Mouse (Mus musculus) neural tube, embryonic 14.5 days (tissue): ENCODE results near the gene Krtap28-10. TPM values are rescaled to one million over a fixed set of nuclear protein-coding genes. Genes with fewer than 3 reads are reported as not detected.
"Not testable (repeated sequence)": the region's sequence is repeated elsewhere in the genome, so short reads cannot be mapped to it uniquely, and the experiment has no call there.

Source experiments
- ATAC-seq: fragments of 200-750 bp; cut with Nextera tagmentation; 2 replicates; pipeline ENCODE4 v1.8.0; 2017; ENCODE audit warnings: low read depth, mild to moderate bottlenecking, moderate TSS enrichment, moderate library complexity
- H3K27ac ChIP-seq: fragments of 300-500 bp; sonication (generic); 2 replicates; pipeline ENCODE4 v1.5.1; 2014; ENCODE audit warnings: low read depth, mild to moderate bottlenecking, control low read depth, low read length, moderate library complexity, mixed read lengths
- H3K27me3 ChIP-seq: fragments of 300-500 bp; sonication (generic); 2 replicates; pipeline ENCODE4 v1.6.1; 2014; ENCODE audit warnings: low read length; ENCODE audit not compliant: control insufficient read depth, insufficient read depth
- H3K36me3 ChIP-seq: fragments of 300-500 bp; sonication (generic); 2 replicates; pipeline ENCODE4 v1.6.1; 2014; ENCODE audit warnings: low read length, mixed read lengths; ENCODE audit not compliant: control insufficient read depth, insufficient read depth
- H3K4me1 ChIP-seq: fragments of 300-500 bp; sonication (generic); 2 replicates; pipeline ENCODE4 v1.6.1; 2014; ENCODE audit warnings: low read length; ENCODE audit not compliant: control insufficient read depth, insufficient read depth
- H3K4me2 ChIP-seq: fragments of 300-500 bp; sonication (generic); 2 replicates; pipeline ENCODE4 v1.6.1; 2014; ENCODE audit warnings: mild to moderate bottlenecking, low read depth, low read length, control low read depth
- H3K4me3 ChIP-seq: fragments of 300-500 bp; sonication (generic); 2 replicates; pipeline ENCODE4 v1.5.1; 2014; ENCODE audit warnings: low read depth, low read length, control low read depth, mixed read lengths
- H3K9ac ChIP-seq: fragments of 300-500 bp; sonication (generic); replicated peaks from 2 replicates; pipeline ENCODE4 v1.6.1; 2014; ENCODE audit warnings: low read depth, mild to moderate bottlenecking, control low read depth, low read length, mixed read lengths
- H3K9me3 ChIP-seq: fragments of 300-500 bp; sonication (generic); 2 replicates; pipeline ENCODE4 v1.6.1; 2016; ENCODE audit warnings: low read length; ENCODE audit not compliant: control insufficient read depth
- WGBS: fragments of 180-500 bp; shearing (Covaris S2); extraction: QIAGEN DNeasy Blood & Tissue Kit; methylation state at CpG from one replicate; pipeline ENCODE4 v1.1.7; 2014; 5-methylcytosine and 5-hydroxymethylcytosine counted together
- polyA plus RNA-seq: library from polyadenylated mRNA; unstranded; fragments of >200 nt; fragmentation: Nextera tagmentation; extraction: Ambion mirVana; gene quantifications from 2 replicates; pipeline ENCODE4 v1.2.1, GENCODE M21; 2014

The Krtap28-10 gene
- polyA plus RNA-seq, 1 experiment from 2014 or later, result not detected

DNA sequence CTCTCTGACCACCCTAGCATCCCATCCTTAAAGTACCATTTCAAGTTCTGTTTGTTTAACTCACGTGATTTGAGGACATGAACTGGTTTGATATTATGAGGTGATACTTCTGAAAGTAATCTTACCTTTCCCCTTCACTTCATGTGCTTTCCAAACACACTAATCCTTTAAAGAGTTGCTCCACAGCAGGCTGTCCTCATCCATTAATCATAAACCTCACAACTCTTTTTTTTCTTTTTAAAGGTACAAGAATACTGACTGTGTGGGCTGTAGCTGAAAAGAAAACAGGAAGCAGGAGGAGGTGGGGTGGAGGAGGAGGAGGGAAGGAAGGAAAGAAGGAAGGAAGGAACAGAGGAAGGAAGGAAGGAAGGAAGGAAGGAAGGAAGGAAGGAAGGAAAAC lies 10.3 kb downstream of the Krtap28-10 start:
- H3K9me3 ChIP-seq, result no peaks in the 10 kb centered on the region
- H3K4me3 ChIP-seq, result no peak overlapping the region
- no peak overlapping the region for H3K9ac ChIP-seq
- WGBS, result 61% methylated on average over 1 of the region's 1 CpGs
- no peak overlapping the region for H3K4me2 ChIP-seq
- no peaks in the 10 kb centered on the region for H3K27me3 ChIP-seq
- H3K27ac ChIP-seq, result no peak overlapping the region
- H3K4me1 ChIP-seq, result no peaks in the 10 kb centered on the region
- no peak for ATAC-seq
- no peaks in the 10 kb centered on the region for H3K36me3 ChIP-seq

DNA sequence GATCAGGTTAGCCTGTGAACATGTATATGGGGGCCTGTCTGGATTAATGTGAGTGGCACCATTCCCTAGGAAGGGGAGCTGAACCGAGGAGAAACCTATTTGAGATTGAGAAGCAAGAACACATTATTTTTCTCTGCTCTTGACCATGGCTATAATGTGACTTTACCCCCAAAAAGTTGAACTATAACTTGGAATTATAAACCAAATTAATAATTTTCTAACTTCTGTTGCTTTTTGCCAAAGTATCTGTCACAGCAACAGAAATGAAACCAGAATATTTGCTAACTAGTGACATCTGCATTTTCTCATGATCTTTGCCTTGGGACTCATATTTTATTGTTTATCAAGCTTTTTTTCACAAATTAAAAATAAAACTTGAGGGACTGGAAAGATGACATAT lies 25.7 kb downstream of the Krtap28-10 start:
- Histone ChIP-seq H3K27me3 (no peaks in the 10 kb centered on the region), H3K9ac (no peak overlapping the region), H3K4me3 (no peak overlapping the region), H3K36me3 (no peaks in the 10 kb centered on the region), H3K9me3 (no peaks in the 10 kb centered on the region), H3K4me1 (no peaks in the 10 kb centered on the region), H3K27ac (no peak overlapping the region), H3K4me2 (no peak overlapping the region)
- ATAC-seq, result no peak
- 77% methylated on average over 1 of the region's 1 CpGs for WGBS

DNA sequence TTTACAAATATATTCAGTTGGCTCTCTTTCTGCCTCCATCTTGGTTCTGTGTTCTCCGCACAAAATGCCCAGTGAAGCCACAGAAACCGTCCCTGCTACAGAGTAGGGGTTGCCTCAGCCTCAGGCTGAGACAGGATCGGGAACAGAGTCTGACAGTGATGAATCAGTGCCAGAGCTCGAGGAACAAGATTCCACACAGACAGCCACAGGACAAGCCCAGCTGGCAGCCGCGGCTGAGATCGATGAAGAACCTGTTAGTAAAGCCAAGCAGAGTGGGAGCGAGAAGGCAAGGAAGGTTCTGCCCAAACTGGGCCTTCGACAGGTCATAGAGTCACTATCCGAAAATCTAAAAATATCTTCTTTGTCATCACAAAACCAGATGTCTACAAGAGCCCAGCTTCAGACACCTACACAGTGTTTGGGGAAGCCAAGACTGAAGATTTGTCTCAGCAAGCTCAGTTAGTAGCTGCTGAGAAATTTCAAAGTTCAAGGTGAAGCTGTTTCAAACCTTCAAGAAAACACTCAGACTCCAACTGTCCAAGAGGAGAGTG lies 26.9 kb downstream of the Krtap28-10 start:
- H3K4me3 ChIP-seq, result no peak overlapping the region
- no peak for ATAC-seq
- no peaks in the 10 kb centered on the region for H3K9me3 ChIP-seq
- no peaks in the 10 kb centered on the region for H3K27me3 ChIP-seq
- H3K4me1 ChIP-seq, result no peaks in the 10 kb centered on the region
- no peaks in the 10 kb centered on the region for H3K36me3 ChIP-seq
- no peak overlapping the region for H3K4me2 ChIP-seq
- WGBS, result 89% methylated on average over 10 of the region's 10 CpGs
- H3K27ac ChIP-seq, result no peak overlapping the region
- no peak overlapping the region for H3K9ac ChIP-seq

DNA sequence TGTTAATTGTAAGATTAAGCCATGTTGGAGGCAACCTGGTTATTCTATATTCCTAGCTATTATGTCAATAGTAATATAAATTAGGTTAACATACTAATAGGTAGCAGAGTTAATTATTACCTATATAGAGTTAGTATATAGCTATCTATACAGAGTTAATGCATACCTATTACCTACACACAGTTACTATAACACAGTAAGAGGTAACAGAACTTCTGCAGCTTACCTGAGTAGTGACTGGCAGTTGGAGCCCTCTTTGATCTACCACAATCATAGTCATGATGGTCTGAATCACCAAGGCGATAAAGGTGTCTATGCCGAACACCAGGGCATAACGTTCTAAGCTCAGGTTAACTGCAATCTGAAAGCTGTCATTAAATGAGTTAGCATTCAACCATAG lies 27.8 kb downstream of the Krtap28-10 start:
- Histone ChIP-seq H3K9ac (no peak overlapping the region), H3K4me1 (no peaks in the 10 kb centered on the region), H3K36me3 (no peaks in the 10 kb centered on the region), H3K4me2 (no peak overlapping the region), H3K4me3 (no peak overlapping the region), H3K27ac (no peak overlapping the region), H3K27me3 (no peaks in the 10 kb centered on the region), H3K9me3 (no peaks in the 10 kb centered on the region)
- WGBS, result 95% methylated on average over 3 of the region's 3 CpGs
- no peak for ATAC-seq

DNA sequence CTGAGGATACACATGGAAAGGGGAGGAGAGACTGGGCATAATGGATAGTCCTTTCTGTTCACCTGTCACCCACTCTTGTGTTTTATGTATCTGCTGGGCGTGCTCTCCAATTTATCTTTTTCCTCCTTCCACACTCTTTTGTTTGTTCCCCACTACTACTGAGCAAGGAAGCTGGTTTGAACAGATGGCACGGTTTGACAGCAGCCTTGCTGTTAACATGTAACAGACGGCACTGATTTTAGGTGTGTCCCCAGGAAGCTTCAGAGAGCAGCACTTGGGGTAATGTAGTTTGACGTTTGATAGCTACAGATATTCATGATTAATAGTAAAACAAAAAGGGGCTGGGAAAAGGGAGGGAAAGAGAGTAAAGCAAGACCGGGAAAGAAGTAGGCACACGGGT lies 34.8 kb downstream of the Krtap28-10 start:
- Histone ChIP-seq H3K4me2 (no peak overlapping the region), H3K4me3 (no peak overlapping the region), H3K36me3 (no peaks in the 10 kb centered on the region), H3K4me1 (no peaks in the 10 kb centered on the region), H3K9me3 (no peaks in the 10 kb centered on the region), H3K9ac (no peak overlapping the region), H3K27me3 (no peaks in the 10 kb centered on the region), H3K27ac (no peak overlapping the region)
- no peak for ATAC-seq
- WGBS, result 60% methylated on average over 6 of the region's 6 CpGs

DNA sequence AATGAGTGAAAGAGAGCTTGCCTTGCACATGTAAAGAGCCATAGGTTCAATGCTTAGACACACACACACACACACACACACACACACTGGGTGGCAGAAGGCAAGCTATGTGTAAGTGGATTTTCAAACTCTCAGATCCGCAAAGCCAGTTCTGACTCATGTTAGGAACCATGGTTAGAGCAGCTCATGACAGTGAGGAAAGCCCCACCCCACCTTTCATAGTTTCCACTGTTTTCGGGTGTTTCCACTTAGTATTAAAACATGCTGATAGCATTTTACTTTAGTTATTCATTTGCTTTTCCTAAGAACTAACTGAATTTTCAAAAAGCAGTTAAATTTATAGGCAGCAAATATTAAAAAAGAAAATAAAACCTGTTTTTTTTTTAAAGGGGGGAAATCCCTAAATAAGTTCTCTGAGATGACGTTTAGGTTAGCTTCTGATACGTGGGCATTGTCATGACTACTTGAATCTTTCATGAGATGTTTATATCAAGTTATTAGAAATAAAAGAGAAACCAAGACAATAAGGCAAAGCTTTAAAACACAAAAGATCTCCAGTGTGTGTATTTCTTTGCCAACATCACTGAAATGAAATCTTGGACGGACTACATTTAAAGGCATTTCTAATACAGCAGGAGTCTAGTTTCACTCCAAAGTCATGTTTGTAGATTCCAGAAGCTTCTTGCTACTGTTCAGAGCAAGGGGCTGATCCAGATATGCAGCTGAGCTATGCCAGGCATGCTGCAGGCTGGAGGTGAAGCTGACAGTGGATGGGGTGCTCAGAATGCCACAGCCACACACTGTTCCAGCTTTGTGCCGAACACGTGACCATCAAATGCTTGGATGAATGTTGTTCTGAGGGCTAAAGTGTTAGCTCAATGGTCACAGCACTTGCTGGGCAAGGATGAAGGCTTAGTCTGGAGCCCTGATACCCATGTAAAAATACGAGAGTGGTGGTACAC lies 35.8 kb downstream of the Krtap28-10 start:
- Histone ChIP-seq H3K27ac (no peak overlapping the region), H3K4me2 (no peak overlapping the region), H3K9me3 (no peaks in the 10 kb centered on the region), H3K4me3 (no peak overlapping the region), H3K27me3 (no peaks in the 10 kb centered on the region), H3K4me1 (no peaks in the 10 kb centered on the region), H3K9ac (no peak overlapping the region), H3K36me3 (no peaks in the 10 kb centered on the region)
- 90% methylated on average over 8 of the region's 8 CpGs for WGBS
- ATAC-seq, result no peak

DNA sequence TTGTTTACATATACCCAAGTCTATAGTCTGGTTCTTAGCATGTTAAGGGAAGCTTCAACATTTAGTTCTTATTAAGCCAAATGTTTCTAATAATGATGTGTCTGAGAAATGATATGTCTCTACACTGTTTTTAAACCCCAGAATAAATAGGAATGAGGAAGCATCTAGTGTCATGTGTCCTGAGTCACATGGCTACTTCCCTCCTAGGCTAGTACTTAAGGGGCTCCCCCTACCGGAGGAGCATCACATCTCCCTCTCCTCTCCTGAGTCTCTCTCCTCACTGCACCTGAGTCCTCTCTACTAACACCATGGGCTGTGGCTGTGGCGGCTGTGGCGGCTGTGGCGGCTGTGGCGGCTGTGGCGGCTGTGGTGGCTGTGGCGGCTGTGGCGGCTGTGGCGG lies 42.0 kb downstream of the Krtap28-10 start, which contains the start of gene Gm47959:
Gene Gm47959, plus strand, starts transcription at position 243 of the 400 bp plus-strand sequence.
- H3K27me3 ChIP-seq, H3K27ac ChIP-seq, H3K4me3 ChIP-seq: not testable (repeated sequence)

DNA sequence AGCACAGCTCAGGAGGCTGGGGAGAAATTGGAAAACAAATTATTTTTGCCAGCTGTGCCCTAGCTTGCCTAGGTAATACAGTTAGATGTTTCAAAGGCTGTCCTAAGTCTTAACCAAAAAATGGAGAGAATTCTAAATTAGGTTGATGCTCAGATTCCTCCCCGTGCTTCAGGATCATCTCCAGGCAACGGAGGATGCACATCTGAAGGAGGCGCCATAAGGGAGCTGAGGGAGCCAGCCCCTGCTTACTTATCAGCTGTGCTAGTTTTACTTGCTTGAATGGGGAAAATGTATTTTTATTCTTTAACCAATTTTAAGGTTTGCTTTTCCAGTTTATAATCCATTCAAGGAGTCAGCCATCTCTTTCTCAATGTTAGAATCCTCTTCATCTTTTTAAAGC lies 48.3 kb downstream of the Krtap28-10 start:
- Histone ChIP-seq H3K4me2 (no peak overlapping the region), H3K9me3 (no peaks in the 10 kb centered on the region), H3K4me3 (no peak overlapping the region), H3K27ac (no peak overlapping the region), H3K36me3 (no peaks in the 10 kb centered on the region), H3K27me3 (no peaks in the 10 kb centered on the region), H3K4me1 (no peaks in the 10 kb centered on the region), H3K9ac (no peak overlapping the region)
- no peak for ATAC-seq
- WGBS, result 91% methylated on average over 3 of the region's 3 CpGs

More for the DNA sequence above, 42.0 kb downstream of the Krtap28-10 start, which contains the start of gene Gm47959:
- H3K4me1 ChIP-seq, H3K9ac ChIP-seq, H3K9me3 ChIP-seq, H3K36me3 ChIP-seq, ATAC-seq, H3K4me2 ChIP-seq: not testable (repeated sequence)
- WGBS, result 96% methylated on average over 5 of the region's 9 CpGs

DNA sequence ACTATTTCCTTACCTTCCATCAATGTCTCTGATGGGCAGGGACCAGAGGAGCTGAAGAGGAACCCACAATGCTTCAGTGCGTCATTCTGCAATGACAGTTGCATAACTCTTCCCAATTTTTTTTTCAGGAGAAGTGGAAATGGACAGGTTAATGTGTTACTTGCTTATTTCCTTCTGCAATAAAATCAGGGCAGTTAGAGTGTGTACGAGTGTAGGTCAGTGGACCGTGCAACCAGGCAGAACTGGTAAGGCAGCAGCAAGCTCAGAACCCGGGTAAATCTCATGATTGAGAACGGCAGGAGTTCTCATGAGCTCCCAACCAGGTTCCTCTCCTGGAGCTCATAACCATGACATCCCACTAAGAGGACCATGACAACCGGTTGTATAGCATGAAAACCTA lies 50.2 kb downstream of the Krtap28-10 start:
- Histone ChIP-seq H3K4me3 (no peak overlapping the region), H3K27ac (no peak overlapping the region), H3K4me2 (no peak overlapping the region), H3K9me3 (no peaks in the 10 kb centered on the region), H3K4me1 (no peaks in the 10 kb centered on the region), H3K27me3 (no peaks in the 10 kb centered on the region), H3K9ac (no peak overlapping the region), H3K36me3 (no peaks in the 10 kb centered on the region)
- ATAC-seq, result no peak
- WGBS, result 92% methylated on average over 6 of the region's 6 CpGs
